ENCODE assay signal across 27 mouse cellular contexts in the genomic region with DNA sequence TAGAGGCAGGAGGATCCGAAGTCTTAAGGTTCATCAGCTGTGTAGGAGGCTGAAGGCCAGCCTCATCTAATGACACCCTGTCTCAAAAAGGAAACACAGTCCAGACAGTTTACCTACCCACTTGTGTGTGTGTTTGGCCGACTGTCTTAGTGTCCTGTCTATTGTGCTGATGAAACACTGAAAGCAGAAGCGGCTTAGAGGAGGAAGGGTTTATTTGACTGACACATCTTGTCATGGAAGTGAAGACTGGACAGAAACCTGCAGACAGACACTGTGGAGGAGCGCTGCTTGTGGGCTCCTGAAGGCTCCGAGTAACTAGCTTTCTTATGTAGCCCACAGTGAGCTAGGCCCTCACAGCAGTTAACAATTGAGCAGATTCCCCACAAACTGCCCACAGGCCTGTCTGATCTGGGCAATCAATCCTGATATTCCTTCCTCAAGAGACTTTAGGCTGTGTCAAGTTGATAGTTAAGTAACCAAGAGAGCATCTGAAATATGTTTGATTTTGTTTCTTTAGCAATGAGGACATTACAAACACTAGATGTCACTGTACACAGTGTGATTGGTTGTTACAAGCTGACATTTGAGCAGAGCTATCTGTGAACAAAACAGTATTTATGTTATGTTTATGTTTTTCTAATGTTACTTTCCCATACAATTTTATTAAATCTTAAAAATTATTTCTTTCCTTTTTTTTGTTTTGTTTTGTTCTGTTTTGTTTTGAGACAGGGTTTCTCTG. TPM values are rescaled to one million over a fixed set of nuclear protein-coding genes. Genes with fewer than 3 reads are reported as not detected.
DNase-seq lines count a peak whose midpoint lies in the region; ATAC-seq and TF ChIP-seq lines count a peak whose summit lies in the region.
"Had no signal": no experiment of that assay in that cellular context is flagged by ENCODE, and none has a peak within 500 bp of the region (broad histone marks: within the 10 kb centered on the region; RNA-seq: fewer than 3 reads in every experiment).

No protein-coding gene starts in this region.

- no peaks in the 10 kb centered on the region for H3K27me3 ChIP-seq in intestine, postnatal 0 days (replicated peaks; ENCODE audit: control insufficient read depth, insufficient read depth, low read length)
- H3K27me3 ChIP-seq in intestine, embryonic 16.5 days (replicated peaks; ENCODE audit: control insufficient read depth, insufficient read depth, low read length), result no peaks in the 10 kb centered on the region
- H3K27me3 ChIP-seq: embryonic facial prominence, embryonic 12.5 days; heart, embryonic 15.5 days; hindbrain, embryonic 15.5 days; intestine, embryonic 15.5 days; limb, embryonic 12.5 days; midbrain, embryonic 15.5 days; neural tube, embryonic 15.5 days; Patski had no signal

- no peak overlapping the region for H3K27ac ChIP-seq in intestine, postnatal 0 days (ENCODE audit: low read depth, low read length)
- H3K27ac ChIP-seq in intestine, embryonic 16.5 days (ENCODE audit: low read length), result no peak overlapping the region
- H3K27ac ChIP-seq in bone marrow macrophage, adult 2 months (ENCODE audit: insufficient read depth, low read depth, low read length), result peak overlapping the region; percentile 62
- H3K27ac ChIP-seq: embryonic facial prominence, embryonic 12.5 days; heart, embryonic 15.5 days; hindbrain, embryonic 15.5 days; intestine, embryonic 15.5 days; limb, embryonic 12.5 days; midbrain, embryonic 15.5 days; neural tube, embryonic 15.5 days had no signal

- no peaks in the 10 kb centered on the region for H3K36me3 ChIP-seq in intestine, postnatal 0 days (ENCODE audit: control insufficient read depth, insufficient read depth)
- H3K36me3 ChIP-seq in intestine, embryonic 16.5 days (ENCODE audit: control insufficient read depth, insufficient read depth, low read length), result no peaks in the 10 kb centered on the region
- H3K36me3 ChIP-seq: embryonic facial prominence, embryonic 12.5 days; heart, embryonic 15.5 days; hindbrain, embryonic 15.5 days; intestine, embryonic 15.5 days; limb, embryonic 12.5 days; midbrain, embryonic 15.5 days; neural tube, embryonic 15.5 days had no signal

- peak; percentile 25 for DNase-seq in lung, postnatal 36 days
- DNase-seq in lung, postnatal 10 days, result no peak
- DNase-seq in cerebellum, postnatal 36 days, result no peak
- DNase-seq in left cerebral cortex, postnatal 14 days (ENCODE audit: low spot score in 2 of 2), result no peak
- DNase-seq: adrenal gland, adult 2 months; cerebellum, adult 9-10 months; gastrocnemius, postnatal 36 days; heart, postnatal 4 days; kidney, postnatal 4 days; lung, embryonic 14.5 days; thymus, adult 2 months; thymus, postnatal 4 days had no signal

- no peak overlapping the region for H3K9ac ChIP-seq in intestine, postnatal 0 days (ENCODE audit: low read depth, low read length)
- no peak overlapping the region for H3K9ac ChIP-seq in intestine, embryonic 16.5 days (ENCODE audit: low read depth, low read length)
- H3K9ac ChIP-seq: embryonic facial prominence, embryonic 12.5 days; heart, embryonic 15.5 days; hindbrain, embryonic 15.5 days; intestine, embryonic 15.5 days; limb, embryonic 12.5 days; lung, embryonic 14.5 days; midbrain, embryonic 15.5 days; neural tube, embryonic 15.5 days had no signal

- H3K9me3 ChIP-seq in intestine, postnatal 0 days (ENCODE audit: control insufficient read depth), result no peaks in the 10 kb centered on the region
- H3K9me3 ChIP-seq in intestine, embryonic 16.5 days (ENCODE audit: control insufficient read depth, low read length), result no peaks in the 10 kb centered on the region
- H3K9me3 ChIP-seq: embryonic facial prominence, embryonic 12.5 days; G1E; heart, embryonic 15.5 days; hindbrain, embryonic 15.5 days; intestine, embryonic 15.5 days; limb, embryonic 12.5 days; midbrain, embryonic 15.5 days; neural tube, embryonic 15.5 days had no signal

- 87% methylated on average over 5 of the region's 5 CpGs for WGBS in intestine, postnatal 0 days
- WGBS in intestine, embryonic 16.5 days, result 81% methylated on average over 5 of the region's 5 CpGs

- peak; percentile 46 for TF ChIP-seq CTCF in intestine, postnatal 0 days (IDR thresholded peaks at IDR 0.05; ENCODE audit: low read depth)
- TF ChIP-seq CTCF in bone marrow macrophage, adult 2 months (IDR thresholded peaks at IDR 0.05; ENCODE audit: low read depth, low read length), result no peak

- intact Hi-C loops in left cerebral cortex, postnatal 14 days (cut with DNase I), result no loop called here

- ATAC-seq in intestine, postnatal 0 days, result no peak
- no peak for ATAC-seq in intestine, embryonic 16.5 days
- peak; percentile 61; the same call in 1 of the 2 replicates for ATAC-seq in monocyte, adult 5-6 weeks (replicated peaks; ENCODE audit: insufficient number of reproducible peaks, low FRiP score, low TSS enrichment, poor library complexity, severe bottlenecking)
- ATAC-seq: intestine, embryonic 15.5 days; midbrain, embryonic 15.5 days; Patski had no signal

- H3K4me1 ChIP-seq in intestine, postnatal 0 days (replicated peaks; ENCODE audit: control insufficient read depth, insufficient read depth, low read length), result no peaks in the 10 kb centered on the region
- H3K4me1 ChIP-seq in intestine, embryonic 16.5 days (ENCODE audit: control insufficient read depth, insufficient read depth, low read length), result no peaks in the 10 kb centered on the region
- H3K4me1 ChIP-seq in bone marrow macrophage, adult 2 months (ENCODE audit: control insufficient read depth, insufficient read depth, low read length), result peaks cover 24% of the 10 kb centered on the region
- H3K4me1 ChIP-seq: embryonic facial prominence, embryonic 12.5 days; heart, embryonic 15.5 days; hindbrain, embryonic 15.5 days; intestine, embryonic 15.5 days; limb, embryonic 12.5 days; midbrain, embryonic 15.5 days; neural tube, embryonic 15.5 days had no signal

- H3K4me3 ChIP-seq in intestine, postnatal 0 days (ENCODE audit: low read depth, low read length), result no peak overlapping the region
- H3K4me3 ChIP-seq in intestine, embryonic 16.5 days (ENCODE audit: low read length), result no peak overlapping the region
- H3K4me3 ChIP-seq in bone marrow macrophage, adult 2 months (ENCODE audit: insufficient read depth, low read length), result no peak overlapping the region
- H3K4me3 ChIP-seq: embryonic facial prominence, embryonic 12.5 days; heart, embryonic 15.5 days; hindbrain, embryonic 15.5 days; intestine, embryonic 15.5 days; limb, embryonic 12.5 days; midbrain, embryonic 15.5 days; neural tube, embryonic 15.5 days had no signal

- TF ChIP-seq POLR2A in bone marrow macrophage, adult 2 months (IDR thresholded peaks at IDR 0.05; ENCODE audit: borderline replicate concordance, low read depth, low read length), result no peak

- no peak overlapping the region for H3K4me2 ChIP-seq in intestine, postnatal 0 days (replicated peaks; ENCODE audit: low read depth)
- H3K4me2 ChIP-seq in intestine, embryonic 16.5 days (ENCODE audit: low read depth, low read length), result no peak overlapping the region
- H3K4me2 ChIP-seq: embryonic facial prominence, embryonic 12.5 days; heart, embryonic 15.5 days; hindbrain, embryonic 15.5 days; intestine, embryonic 15.5 days; limb, embryonic 12.5 days; liver, embryonic 11.5 days; lung, embryonic 14.5 days; midbrain, embryonic 15.5 days; neural tube, embryonic 15.5 days had no signal

RNA-seq across cellular contexts. Expression of a gene that starts 9.1 kb away (rescaled TPM):
- 0.12 TPM in 1 of 2 replicates, not detected in the other for polyA plus RNA-seq in intestine, postnatal 0 days (2015; fragmentation: Nextera tagmentation; extraction: Ambion mirVana)
- polyA plus RNA-seq in intestine, embryonic 16.5 days (2015; fragmentation: Nextera tagmentation; extraction: Ambion mirVana), result 0.06 TPM in 1 of 2 replicates, not detected in the other
- polyA plus RNA-seq in bone marrow macrophage, adult 2 months (2012; ENCODE audit: insufficient read depth, insufficient read length, missing spikeins), result 0.84 and 2.0 TPM in 2 replicates
- total RNA-seq in monocyte, adult 5-6 weeks (2017), result 0.64 to 1.1 TPM in 2 of 3 replicates, not detected in the other
- 1 to 10 TPM; 2.0 TPM for total RNA-seq in left cerebral cortex, postnatal 14 days (2021)
- total RNA-seq: gastrocnemius, adult 18-20 months; gastrocnemius, postnatal 36 days; heart, postnatal 4 days had no signal
- polyA plus RNA-seq: heart, embryonic 15.5 days had no signal

RNA-seq across cellular contexts. Expression of a gene that starts 53.4 kb away (rescaled TPM):
- 14.1 TPM in 2 replicates for polyA plus RNA-seq in intestine, postnatal 0 days (2015; fragmentation: Nextera tagmentation; extraction: Ambion mirVana)
- 15.7 and 18.1 TPM in 2 replicates for polyA plus RNA-seq in intestine, embryonic 16.5 days (2015; fragmentation: Nextera tagmentation; extraction: Ambion mirVana)
- 61.2 and 67.9 TPM in 2 replicates for polyA plus RNA-seq in bone marrow macrophage, adult 2 months (2012; ENCODE audit: insufficient read depth, insufficient read length, missing spikeins)
- total RNA-seq in monocyte, adult 5-6 weeks (2017), result 148 to 217 TPM (median 199 TPM) in 3 replicates
- total RNA-seq in left cerebral cortex, postnatal 14 days (2021), result 100 to 1,000 TPM; 105 to 107 TPM
